Mouse (Mus musculus) left cerebral cortex, adult 6 months (tissue): ENCODE data around the gene Otor. TPM values are rescaled to one million over a fixed set of nuclear protein-coding genes. Genes with fewer than 3 reads are reported as not detected.

Experiments used
- long read RNA-seq, 2 experiments: library from polyadenylated mRNA; unstranded; transcript quantifications; one replicate each; pipeline ENCODE4 v2.0.0; 2019 to 2020
- polyA plus RNA-seq: library from polyadenylated mRNA; unstranded; fragments of <200 nt; fragmentation: Nextera tagmentation; gene quantifications from 2 replicates; pipeline ENCODE4 v1.2.3, GENCODE M21; 2021

The Otor gene
- not detected in 2 replicates for polyA plus RNA-seq
- long read RNA-seq, experiment 1, result 0 reads
- long read RNA-seq, experiment 2, result 0 reads

DNA sequence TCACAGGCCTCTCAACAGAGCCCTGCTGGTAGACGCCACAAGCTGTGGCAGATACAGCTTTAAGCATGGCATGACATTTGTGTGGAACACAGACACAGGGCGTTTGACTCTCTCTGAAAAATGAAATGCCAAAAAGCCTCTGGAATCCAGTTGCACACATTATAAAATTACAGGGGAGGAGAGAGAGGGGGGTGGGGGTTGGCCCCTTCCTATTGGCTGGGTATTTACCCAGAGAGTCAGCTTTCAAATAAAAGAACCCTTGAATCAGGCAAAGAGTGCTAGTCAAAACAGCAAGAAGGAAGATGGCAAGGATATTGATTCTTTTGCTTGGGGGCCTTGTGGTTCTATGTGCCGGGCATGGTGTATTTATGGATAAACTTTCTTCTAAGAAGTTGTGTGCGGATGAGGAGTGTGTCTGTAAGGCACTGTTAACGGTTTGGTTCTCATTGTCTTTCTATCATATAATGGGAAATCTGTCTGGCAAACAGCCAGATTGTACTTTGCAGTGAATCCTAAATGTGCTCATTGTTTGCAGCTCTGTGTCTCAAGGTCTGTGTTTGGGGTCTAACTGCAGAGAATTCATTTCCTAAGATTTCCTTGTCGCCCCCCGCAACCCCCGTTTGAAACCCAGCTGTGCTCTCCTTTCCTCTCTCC lies at the start of gene Otor:
TSS of gene Otor (plus strand) at position 276 of the 654 bp plus-strand sequence.

DNA sequence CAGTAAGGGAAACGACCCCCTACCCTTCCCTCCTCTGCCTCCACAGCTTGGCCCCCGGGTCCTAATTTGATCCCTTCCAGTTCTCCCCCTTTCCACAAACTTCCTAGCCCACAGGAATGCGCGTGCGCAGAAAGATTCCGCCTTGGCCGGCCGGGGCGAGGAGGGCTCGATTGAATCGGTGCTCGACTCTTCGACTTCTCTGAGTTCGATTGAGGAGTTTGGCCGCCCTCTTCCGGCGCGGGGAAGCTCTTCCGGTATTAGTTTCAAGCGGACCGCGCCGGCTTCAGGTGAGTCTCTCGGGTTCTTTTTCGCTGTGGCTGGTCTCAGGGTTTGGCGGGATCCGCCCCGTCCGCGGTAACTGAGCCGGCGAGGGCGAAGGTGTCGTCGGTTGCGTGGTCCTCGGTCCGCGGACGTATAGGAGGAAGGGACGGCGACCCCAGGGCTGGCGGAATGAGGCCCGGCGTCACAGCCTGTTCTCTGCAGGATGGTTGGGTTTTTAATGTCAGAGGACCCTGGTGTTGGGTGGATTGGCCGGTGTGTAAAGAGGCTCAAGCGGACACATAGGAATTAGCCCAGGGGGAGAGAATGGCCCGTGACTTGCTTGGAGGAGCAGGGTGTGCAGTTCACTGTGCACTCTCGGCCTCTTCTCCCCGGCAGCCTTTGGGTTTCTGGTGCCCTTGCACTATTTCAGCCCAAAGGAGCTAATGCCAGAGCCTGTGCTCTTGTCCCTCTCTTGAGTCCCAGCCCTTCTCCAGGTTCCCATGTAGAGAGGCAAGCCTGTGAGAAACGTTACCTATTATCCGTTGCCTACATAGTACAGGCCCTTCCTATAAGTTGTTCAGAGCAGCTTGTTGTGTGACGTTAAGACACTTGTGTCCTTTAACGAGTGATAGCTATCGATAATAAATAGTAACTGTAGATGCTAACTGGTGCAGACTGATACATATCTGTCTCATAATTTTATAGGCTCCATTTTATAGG lies 15.2 kb upstream of the Otor start, which contains the start of gene Snrpb2:
TSS of gene Snrpb2 (plus strand) at position 228 of the 981 bp plus-strand sequence.

Other genes with a start within 250 kb of the Otor start
- 2.1 and 2.8 TPM in 2 replicates for gene Kif16b, start 176.9 kb upstream of the Otor start, polyA plus RNA-seq
- 36.4 and 44.6 TPM in 2 replicates for gene Snrpb2, start 15.4 kb upstream of the Otor start, polyA plus RNA-seq